Mouse (Mus musculus) brain, embryonic 14.5 days (tissue): Measurements from ENCODE around the gene Prdm2.

Experiments used
- CTCF ChIP-seq: fragments of 200-500 bp; IDR thresholded peaks from 2 replicates; pipeline ENCODE4 v1.5.1; 2012; ENCODE audit warnings: inconsistent platforms, mild to moderate bottlenecking, moderate library complexity, borderline replicate concordance; ENCODE audit not compliant: insufficient read depth, insufficient read length; ENCODE audit errors: extremely low read depth
- POLR2A ChIP-seq: fragments of 200-500 bp; IDR thresholded peaks from 2 replicates; pipeline ENCODE4 v1.6.1; 2012; ENCODE audit warnings: mild to moderate bottlenecking, inconsistent platforms, borderline replicate concordance; ENCODE audit not compliant: poor library complexity, insufficient read depth, insufficient read length, severe bottlenecking; ENCODE audit errors: extremely low read depth

DNA sequence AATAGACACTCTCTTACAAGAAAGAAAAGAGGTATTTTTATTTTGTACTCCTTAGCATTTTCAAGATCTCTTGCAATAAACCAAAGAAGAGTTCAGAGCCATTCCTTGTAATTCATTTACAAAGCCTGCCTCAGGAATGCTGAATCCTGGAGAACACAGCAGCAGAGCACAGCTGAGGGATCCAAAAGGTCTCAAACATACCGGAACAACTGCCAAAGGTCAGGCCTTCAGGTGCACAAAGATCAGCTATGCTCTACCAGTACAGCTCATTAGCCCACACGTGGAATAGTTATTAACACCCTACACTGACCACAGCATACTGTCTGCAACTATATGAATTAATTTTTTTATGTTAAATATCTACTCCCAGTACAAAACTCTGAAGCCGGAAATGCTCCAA is 44.7 kb downstream of the Prdm2 start:
- TF ChIP-seq CTCF (no peak), POLR2A (no peak)
